Mouse (Mus musculus) brown adipose tissue, adult 24 weeks (tissue): Measurements from ENCODE around the gene Mbnl3. TPM values are rescaled to one million over a fixed set of nuclear protein-coding genes. Genes with fewer than 3 reads are reported as not detected.
A peak's percentile ranks its signal among the peaks of the same experiment; 100 is the strongest.

Source experiments
- H3K27ac ChIP-seq: fragments of 200-500 bp; replicated peaks from 2 replicates; pipeline ENCODE4 v1.5.1; 2012; ENCODE audit warnings: low read depth, mild to moderate bottlenecking, low read length
- H3K4me1 ChIP-seq: fragments of 200-500 bp; 2 replicates; pipeline ENCODE4 v1.6.1; 2012; ENCODE audit warnings: low read length, mixed read lengths; ENCODE audit not compliant: control insufficient read depth, insufficient read depth, insufficient read length
- H3K4me3 ChIP-seq: fragments of 200-500 bp; 2 replicates; pipeline ENCODE4 v1.5.1; 2012; ENCODE audit warnings: low read depth, mild to moderate bottlenecking, low read length, moderate library complexity; ENCODE audit not compliant: insufficient read depth
- polyA plus RNA-seq: library from polyadenylated mRNA; stranded (reverse); fragments of >200 nt; gene quantifications from 2 replicates; pipeline ENCODE4 v1.2.4, GENCODE M21; 2012; ENCODE audit not compliant: missing spikeins, insufficient read depth, insufficient read length

Mbnl3 gene
- 0.63 and 1.9 TPM in 2 replicates for polyA plus RNA-seq

DNA sequence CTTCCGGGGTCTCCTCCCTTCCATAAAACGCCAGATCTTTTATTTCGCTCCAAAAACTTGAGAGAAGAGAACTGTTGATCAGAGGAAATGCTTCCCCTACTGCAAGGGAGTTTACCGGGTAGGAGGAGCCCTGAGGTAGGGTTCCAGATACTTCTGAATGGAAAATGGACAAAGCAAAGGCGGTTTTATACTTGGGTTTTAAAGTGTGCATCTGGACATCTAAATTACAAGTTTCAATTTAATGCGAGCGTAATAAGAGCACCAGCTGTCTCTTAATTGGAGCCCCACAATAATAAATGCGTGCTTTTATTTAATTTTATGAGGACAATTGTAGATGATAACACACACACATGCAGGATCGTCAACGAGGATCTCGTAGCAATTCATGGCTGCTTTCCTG is at the start of gene Mbnl3:
Mbnl3 (minus strand) TSS at position 101 of the 400 bp plus-strand sequence.
- H3K4me3 ChIP-seq, result peak within 1 kb of the TSS; percentile 54
- no peaks in the 10 kb centered on the region for H3K4me1 ChIP-seq
- no peak within 1 kb of the TSS for H3K27ac ChIP-seq

DNA sequence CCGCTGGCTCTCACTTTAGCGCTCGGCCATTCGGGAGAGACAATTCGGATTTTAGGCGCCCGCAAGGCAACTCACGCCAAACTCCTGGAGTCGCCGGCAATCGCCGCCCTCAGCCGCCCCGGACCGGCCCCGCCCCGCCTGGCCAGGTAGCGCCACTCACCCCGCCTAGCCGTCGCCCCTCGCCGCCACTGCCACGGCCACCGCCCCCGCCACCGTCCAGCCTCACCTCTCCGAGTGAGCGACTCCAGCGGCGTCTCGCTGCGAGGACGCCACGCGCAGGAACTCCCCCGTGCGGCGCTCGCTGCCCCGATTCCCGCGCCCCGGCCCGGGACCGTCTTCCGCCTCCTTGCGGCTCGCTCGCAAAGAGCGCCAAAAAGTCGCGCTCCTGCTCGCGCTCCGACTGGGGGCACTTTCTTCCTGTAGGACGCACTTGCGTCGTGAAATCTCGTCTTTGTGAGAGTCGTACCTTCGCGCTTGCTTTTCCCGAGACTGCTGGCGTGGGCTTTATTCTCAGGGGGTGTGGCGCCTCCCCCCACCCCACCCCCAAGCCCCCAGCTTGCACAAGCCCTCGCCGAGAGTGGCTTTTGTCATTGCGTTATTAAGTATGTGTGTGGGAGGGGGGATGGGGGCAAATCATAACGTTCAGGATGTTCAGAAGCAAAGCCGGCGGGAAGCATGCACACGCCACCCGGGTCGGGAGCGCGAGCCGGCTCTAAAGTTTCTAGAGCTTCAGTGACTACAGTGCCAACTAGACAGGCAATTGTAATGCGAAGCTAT is 596 bp downstream of the Mbnl3 start:
- H3K4me1 ChIP-seq, result no peaks in the 10 kb centered on the region
- no peak overlapping the region for H3K27ac ChIP-seq
- H3K4me3 ChIP-seq, result peak overlapping the region; percentile 54

DNA sequence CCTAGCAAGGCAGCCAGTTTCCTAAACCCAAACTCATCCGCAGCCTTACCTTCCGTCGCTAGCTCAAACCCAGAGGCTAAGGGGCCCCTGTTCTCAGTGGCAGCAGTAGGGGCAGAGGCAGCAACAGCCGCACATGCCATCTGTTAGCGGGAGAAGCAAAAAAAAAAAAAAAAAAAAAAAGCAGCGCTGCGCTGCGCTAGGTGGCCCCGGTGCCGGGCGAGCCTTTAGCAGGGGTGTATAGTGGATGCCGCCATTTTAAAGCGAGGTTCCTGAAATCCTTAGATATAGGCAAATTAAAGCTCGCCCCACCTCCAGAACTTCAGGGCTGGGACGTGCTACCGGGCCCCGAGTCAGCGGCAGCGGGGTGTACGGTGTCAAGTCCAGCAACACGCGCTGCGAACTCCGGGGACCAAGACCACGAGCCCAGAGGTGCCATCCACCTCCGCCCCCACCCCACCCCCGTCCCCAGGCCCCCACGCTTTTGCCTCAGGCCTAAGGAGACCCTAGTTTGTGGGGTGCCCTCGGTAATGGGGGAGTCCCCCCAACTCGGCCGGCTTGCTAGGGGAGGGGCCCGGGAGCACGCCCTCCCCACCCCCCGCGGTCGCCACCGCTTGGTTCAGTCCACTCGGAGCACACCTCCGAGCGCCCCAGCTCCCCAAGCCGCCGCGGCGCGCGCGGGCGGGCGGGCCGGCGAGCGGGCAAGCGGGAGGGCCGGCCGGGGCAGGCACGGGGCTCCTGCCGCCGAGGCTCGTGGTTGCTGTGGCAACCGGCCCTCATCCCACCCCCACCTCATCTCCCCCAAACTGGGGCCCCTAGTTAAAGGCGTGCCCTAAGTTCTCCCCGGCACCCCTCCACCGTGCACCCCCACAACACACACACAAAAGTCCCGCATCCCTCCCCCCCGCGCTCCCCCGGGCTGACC is 1.4 kb downstream of the Mbnl3 start:
- Histone ChIP-seq H3K27ac (no peak overlapping the region), H3K4me1 (no peaks in the 10 kb centered on the region), H3K4me3 (peak overlapping the region; percentile 54)

DNA sequence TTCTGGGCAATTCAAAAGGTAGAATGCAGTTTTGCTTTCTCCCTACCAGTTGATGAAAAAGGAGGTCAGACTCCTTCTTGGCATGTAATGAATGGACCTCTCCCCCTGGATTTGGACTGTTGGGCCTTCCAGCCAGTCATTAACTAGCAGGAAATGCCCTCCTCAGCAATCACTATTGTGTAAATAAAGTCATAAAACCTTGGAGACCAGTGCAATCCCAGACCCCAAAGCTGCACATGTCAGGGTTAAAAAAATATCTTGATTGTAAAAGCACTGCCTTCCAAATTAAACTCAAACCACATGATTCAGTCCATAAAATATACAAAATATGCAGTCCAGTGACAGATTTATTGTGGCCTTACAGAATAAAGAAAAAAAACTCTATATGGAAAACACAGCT is 9.3 kb downstream of the Mbnl3 start:
- Histone ChIP-seq H3K27ac (no peak overlapping the region), H3K4me3 (no peak overlapping the region), H3K4me1 (no peaks in the 10 kb centered on the region)

DNA sequence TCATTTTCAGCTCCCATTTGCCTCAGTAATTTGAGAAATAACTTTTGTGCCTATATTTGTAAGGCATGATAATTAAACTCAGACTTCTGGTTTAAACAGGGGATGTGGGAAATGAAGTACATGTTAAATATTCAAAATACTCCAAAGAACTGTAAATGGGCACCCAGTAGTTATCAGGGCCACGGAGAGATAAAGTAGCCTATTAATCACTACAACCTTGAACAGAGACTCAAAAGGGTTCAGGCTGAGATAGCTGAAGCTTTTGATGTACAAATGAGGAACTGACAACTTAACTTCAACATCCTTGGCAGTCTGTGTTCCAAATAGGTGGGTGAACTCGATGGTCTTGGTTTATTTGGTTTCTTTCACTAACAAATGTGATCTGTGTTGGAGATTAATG is 34.4 kb downstream of the Mbnl3 start:
- Histone ChIP-seq H3K27ac (no peak overlapping the region), H3K4me1 (no peaks in the 10 kb centered on the region), H3K4me3 (no peak overlapping the region)

DNA sequence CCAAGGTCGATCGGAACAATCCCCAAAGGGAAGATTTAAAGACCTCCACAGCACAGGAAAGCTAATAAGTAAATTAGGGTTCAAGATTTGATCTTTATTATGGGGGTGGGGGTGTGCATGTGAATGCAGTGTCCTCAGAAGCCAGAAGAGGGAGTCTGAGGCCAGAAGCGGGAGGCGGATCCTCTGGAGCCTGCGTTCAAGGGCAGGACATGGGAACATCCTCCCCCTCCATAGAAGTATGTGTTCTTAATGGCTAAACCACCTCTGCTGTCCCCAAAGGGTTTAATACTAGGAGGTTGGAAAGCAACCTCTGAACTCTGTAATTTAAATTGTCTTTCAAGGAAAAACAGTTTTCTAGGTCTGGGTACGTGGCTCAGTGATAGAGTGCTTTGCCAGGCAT is 34.9 kb downstream of the Mbnl3 start:
- no peak overlapping the region for H3K27ac ChIP-seq
- H3K4me1 ChIP-seq, result no peaks in the 10 kb centered on the region
- no peak overlapping the region for H3K4me3 ChIP-seq

DNA sequence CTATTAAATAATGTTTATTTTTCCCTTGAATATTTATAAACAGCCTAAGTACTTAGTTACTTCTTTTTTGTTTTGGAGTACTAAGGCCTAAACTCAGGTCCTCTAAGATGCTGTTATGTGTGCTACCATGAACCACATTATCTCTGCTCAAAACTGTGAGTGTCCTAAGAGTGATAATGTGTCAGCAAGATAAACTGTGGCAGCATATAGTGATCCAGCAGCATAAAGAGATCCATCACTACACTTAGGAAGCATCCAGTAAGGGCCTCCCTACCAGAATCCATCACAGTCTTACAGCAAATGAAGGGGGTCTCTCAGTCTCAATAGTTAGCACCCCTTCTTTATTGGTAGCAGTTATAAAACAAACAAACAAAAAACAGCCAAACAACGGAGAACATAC is 35.9 kb downstream of the Mbnl3 start:
- no peak overlapping the region for H3K4me3 ChIP-seq
- no peaks in the 10 kb centered on the region for H3K4me1 ChIP-seq
- no peak overlapping the region for H3K27ac ChIP-seq

DNA sequence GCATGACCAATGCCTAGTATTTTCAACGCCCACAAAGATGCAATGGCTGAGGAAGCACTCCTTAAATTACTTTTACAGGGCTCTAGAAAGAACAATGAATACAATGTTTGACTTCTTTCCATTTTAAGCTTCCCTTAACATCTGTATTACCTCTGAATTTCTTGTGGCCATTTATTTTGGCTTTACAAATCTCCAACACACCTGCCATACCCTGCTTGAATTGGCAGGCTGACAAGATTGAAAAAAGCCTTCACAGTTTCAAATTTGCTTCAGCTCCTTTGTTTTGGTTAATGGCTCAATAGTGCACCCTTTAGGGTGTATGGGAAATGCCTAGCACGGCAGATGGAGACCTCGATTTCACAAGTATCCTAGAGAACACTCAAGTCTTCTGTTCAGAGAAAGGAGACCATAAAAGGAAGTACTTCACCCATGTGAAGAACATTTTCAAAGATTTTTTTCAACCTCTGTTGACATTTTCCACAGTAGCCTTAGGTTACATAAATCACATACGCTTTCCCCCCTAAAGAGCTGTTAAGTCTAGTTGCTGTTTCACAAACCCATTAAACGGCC is 36.8 kb downstream of the Mbnl3 start:
- no peaks in the 10 kb centered on the region for H3K4me1 ChIP-seq
- no peak overlapping the region for H3K4me3 ChIP-seq
- H3K27ac ChIP-seq, result no peak overlapping the region

DNA sequence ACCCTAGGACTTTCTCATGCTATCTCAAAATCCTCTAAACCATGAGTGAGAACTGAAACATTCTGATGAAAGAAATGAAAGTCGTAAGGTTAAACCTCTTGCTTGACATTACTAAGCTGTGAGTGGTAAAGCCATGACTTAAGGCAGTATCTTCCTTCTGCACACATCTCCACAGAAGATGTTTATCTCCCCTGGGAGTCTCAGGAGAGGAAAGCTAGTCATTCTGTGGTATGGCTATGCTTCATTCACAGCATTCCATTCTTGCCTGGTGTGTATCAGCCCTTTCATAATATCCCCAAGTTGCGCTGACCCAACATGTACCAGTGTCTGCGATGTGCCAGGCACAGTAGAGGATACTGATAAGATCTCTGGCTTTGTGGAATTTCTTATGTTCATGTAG is 38.4 kb downstream of the Mbnl3 start:
- H3K4me3 ChIP-seq, result no peak overlapping the region
- H3K4me1 ChIP-seq, result no peaks in the 10 kb centered on the region
- no peak overlapping the region for H3K27ac ChIP-seq

DNA sequence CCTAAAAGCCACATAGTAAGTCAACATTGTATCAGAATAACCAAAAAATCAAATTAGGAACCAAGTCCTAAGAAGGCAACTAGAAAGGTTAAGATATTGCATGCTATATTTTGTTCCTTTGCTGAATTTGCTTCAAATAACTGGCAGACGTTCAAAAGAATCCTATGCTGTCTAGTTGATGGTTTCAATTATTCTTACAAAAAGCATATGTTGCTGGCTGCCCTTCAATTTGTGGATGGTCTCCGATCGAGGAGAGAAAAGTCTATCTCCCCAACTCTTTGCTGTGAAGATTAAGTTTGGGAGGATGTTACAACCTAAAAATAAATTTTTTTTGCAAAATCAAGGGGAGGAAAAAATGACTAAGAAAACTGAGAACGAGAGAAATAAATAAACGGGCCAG is 41.6 kb downstream of the Mbnl3 start:
- Histone ChIP-seq H3K27ac (no peak overlapping the region), H3K4me3 (no peak overlapping the region), H3K4me1 (no peaks in the 10 kb centered on the region)

DNA sequence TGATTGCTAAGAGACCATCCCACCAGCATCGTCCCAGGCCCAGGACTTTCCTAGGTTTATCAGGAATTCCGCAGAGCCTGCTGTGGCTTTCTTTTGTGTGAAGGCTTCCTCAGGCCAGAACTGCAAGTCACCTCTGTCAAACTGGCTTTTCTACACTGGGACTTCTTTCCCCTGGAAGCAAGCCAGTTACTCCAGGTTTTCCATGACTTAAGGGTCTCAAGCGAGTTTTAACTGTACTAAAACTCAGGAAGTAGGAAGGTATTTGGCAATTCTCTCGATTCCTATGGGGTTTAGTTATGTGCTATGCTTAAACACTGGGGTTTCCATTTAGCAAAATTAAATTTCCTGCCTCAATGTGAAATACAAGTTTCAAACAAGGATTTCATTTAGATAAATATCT is 57.9 kb downstream of the Mbnl3 start:
- no peaks in the 10 kb centered on the region for H3K4me1 ChIP-seq
- no peak overlapping the region for H3K27ac ChIP-seq
- H3K4me3 ChIP-seq, result no peak overlapping the region

DNA sequence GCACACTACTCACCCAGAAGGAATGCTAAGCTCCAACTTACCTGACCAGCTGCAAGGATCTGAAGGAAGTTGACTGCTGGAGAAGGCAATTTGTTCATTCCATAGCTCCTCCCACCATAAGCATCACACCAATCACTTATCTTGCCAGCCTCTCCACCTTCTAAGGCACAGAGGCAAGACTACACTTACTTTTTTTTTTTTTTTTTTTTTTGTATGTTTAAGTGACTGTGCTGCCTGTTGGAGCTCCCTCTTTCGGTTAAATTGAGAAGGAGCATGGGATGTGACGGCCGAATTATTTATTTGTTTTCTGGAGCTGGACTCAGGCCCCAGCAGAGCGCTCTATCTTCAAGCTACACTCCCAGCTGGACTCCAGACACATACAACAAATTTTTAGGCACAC is 60.0 kb downstream of the Mbnl3 start:
- Histone ChIP-seq H3K4me3 (no peak overlapping the region), H3K27ac (no peak overlapping the region), H3K4me1 (no peaks in the 10 kb centered on the region)

DNA sequence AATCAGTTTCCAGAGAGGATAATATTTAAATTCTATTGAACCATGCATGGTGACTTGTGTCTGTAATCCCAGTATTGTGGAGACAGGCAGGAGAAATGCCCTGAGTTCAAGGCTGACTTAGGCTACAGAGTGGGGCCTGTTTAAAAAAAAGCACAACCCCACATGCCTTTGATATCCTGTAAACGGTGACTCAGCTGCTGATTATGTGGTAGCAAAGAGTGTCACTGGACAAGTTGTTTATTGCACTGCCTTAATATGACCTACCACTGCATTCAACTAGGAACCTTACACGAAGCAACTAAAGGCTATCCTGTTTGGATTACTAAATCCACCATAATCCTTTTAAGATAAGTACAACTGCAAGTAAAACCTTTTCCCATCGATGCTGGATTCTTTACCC is 66.3 kb downstream of the Mbnl3 start:
- H3K4me3 ChIP-seq, result no peak overlapping the region
- no peak overlapping the region for H3K27ac ChIP-seq
- no peaks in the 10 kb centered on the region for H3K4me1 ChIP-seq

DNA sequence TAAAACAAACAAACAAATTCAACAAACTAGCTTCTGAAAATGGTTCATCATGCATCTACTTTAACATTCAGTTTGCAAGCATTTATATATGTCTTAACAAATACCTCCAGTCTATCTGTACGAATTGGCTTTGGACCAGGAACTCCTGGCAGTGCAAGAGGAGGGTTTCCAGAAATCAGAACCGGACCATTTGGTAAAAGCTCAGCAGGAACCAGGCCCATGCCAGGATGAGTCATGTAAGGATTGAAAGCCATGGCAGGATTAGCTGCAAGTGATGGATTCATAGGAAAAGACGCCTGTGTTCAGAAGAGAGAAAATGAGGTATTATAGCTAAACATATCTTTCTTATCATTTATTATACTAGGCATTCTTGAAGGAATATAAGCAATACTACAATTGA is 75.0 kb downstream of the Mbnl3 start:
- Histone ChIP-seq H3K4me1 (no peaks in the 10 kb centered on the region), H3K4me3 (no peak overlapping the region), H3K27ac (no peak overlapping the region)

DNA sequence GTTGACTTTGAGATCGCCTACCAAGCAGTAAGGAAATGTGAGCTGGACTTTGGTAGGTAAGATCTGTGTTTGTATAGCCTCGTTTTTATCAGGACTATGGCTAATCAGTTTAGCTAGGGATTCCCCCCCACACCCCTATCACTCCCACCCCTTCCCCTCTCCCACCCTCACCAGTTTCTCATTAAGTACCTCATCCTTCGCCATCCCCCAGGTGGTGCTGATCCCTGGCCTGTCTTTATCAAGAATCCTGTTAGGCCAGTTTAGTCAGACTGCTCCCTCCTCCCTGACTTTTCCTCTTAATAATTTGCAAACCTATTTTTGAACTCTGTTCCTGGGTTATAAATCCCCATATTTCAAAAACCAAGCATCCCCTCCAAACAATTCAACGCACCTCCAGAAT is 103.6 kb downstream of the Mbnl3 start:
- Histone ChIP-seq H3K27ac (no peak overlapping the region), H3K4me1 (no peaks in the 10 kb centered on the region), H3K4me3 (no peak overlapping the region)
